Mouse (Mus musculus) ES-E14 (cell line): ENCODE measurements around the gene Ap3b1.

Source experiments
- CHD2 ChIP-seq: IDR thresholded peaks from 2 replicates; pipeline ENCODE4 v1.6.1; 2014; ENCODE audit warnings: mild to moderate bottlenecking, low read depth, low read length, inconsistent platforms
- HCFC1 ChIP-seq: IDR thresholded peaks from 2 replicates; pipeline ENCODE4 v1.6.1; 2012; ENCODE audit warnings: low read length, inconsistent platforms, borderline replicate concordance; ENCODE audit not compliant: insufficient read depth
- MAFK ChIP-seq: IDR thresholded peaks from 2 replicates; pipeline ENCODE4 v1.6.1; 2014; ENCODE audit warnings: mild to moderate bottlenecking, low read depth, low read length, inconsistent platforms; ENCODE audit not compliant: insufficient read depth
- ZNF384 ChIP-seq: IDR thresholded peaks from 2 replicates; pipeline ENCODE4 v1.6.1; 2012; ENCODE audit warnings: low read depth, low read length, inconsistent platforms

- TF ChIP-seq HCFC1 (no peak), MAFK (no peak), CHD2 (no peak), ZNF384 (no peak)
Measured at GRCm38 (mm10) chr13:94596386-94597033, 237.8 kb downstream of the Ap3b1 start.
